Mouse (Mus musculus): Measurements from ENCODE around the gene Zfp935. TPM values are rescaled to one million over a fixed set of nuclear protein-coding genes. Genes with fewer than 3 reads are reported as not detected.

Gene Zfp935
- total RNA-seq (2023), result not detected

GRCm38 (mm10) chr13:62558189-62559110 is at the start of gene Zfp935:
Gene Zfp935 (minus strand): TSS chr13:62558511.

GRCm38 (mm10) chr13:62571099-62571498 is 12.8 kb upstream of the Zfp935 start, which contains the start of gene Zfp934:
Gene Zfp934 (minus strand): TSS chr13:62571199.

GRCm38 (mm10) chr13:62466424-62467334 is 91.6 kb downstream of the Zfp935 start, which contains the start of gene Gm49359:
Gene Gm49359 (minus strand): TSS chr13:62466832.

Other genes starting within 250 kb of the Zfp935 start
- gene Gm3604, start 175.3 kb downstream of the Zfp935 start, total RNA-seq (2023), result not detected
- gene Gm49359, start 91.7 kb downstream of the Zfp935 start, total RNA-seq (2023), result 8.9 TPM
- 17.5 TPM for gene Zfp934, start 12.7 kb upstream of the Zfp935 start, total RNA-seq (2023)
- gene 6720489N17Rik, start 65.7 kb upstream of the Zfp935 start, total RNA-seq (2023), result 1.3 TPM
- gene Platr25, start 202.2 kb upstream of the Zfp935 start, total RNA-seq (2023), result 6.3 TPM
- 2.1 TPM for gene Gm5141, start 227.3 kb upstream of the Zfp935 start, total RNA-seq (2023)